Mouse (Mus musculus) brain, adult 2 months (tissue): Measurements from ENCODE around the gene Ttc30b.
"Not testable (repeated sequence)": the region's sequence is repeated elsewhere in the genome, so short reads cannot be mapped to it uniquely, and the experiment has no call there.

ENCODE experiments used
- DNase-seq: peaks from one replicate; pipeline ENCODE4 v3.0.0; 2011; ENCODE audit warnings: low read depth, low spot score

Gene Ttc30b

GRCm38 (mm10) chr2:75938117-75939063 lies at the start of gene Ttc30b:
Gene Ttc30b, minus strand, starts transcription at chr2:75938585.
- peak; percentile 94 for DNase-seq

GRCm38 (mm10) chr2:75987739-75988138 lies 49.4 kb upstream of the Ttc30b start:
- DNase-seq = no peak

- DNase-seq = peak; percentile 89
Measured at GRCm38 (mm10) chr2:75985124-75985523, 46.7 kb upstream of the Ttc30b start.

- no peak for DNase-seq
Measured at GRCm38 (mm10) chr2:75983847-75984246, 45.5 kb upstream of the Ttc30b start.

GRCm38 (mm10) chr2:75983091-75983490 lies 44.7 kb upstream of the Ttc30b start:
- no peak for DNase-seq

- no peak for DNase-seq
Measured at GRCm38 (mm10) chr2:75982626-75983025, 44.2 kb upstream of the Ttc30b start.

GRCm38 (mm10) chr2:75981440-75982081 lies 43.2 kb upstream of the Ttc30b start, which contains the start of gene Ttc30a1:
Gene Ttc30a1, minus strand, starts transcription at chr2:75981967.
- DNase-seq = peak; percentile 92

GRCm38 (mm10) chr2:75980933-75981439 lies 42.6 kb upstream of the Ttc30b start:
- DNase-seq = not testable (repeated sequence)

GRCm38 (mm10) chr2:75977752-75978368 lies 39.5 kb upstream of the Ttc30b start, which contains the start of gene Ttc30a2:
Gene Ttc30a2, minus strand, starts transcription at chr2:75978170.
- peak; percentile 25 for DNase-seq

- DNase-seq = not testable (repeated sequence)
Measured at GRCm38 (mm10) chr2:75976070-75976469, 37.7 kb upstream of the Ttc30b start.

GRCm38 (mm10) chr2:75974131-75974530 lies 35.7 kb upstream of the Ttc30b start:
- no peak for DNase-seq

- DNase-seq = peak; percentile 94
Measured at GRCm38 (mm10) chr2:75964972-75965371, 26.6 kb upstream of the Ttc30b start.

- peak; percentile 74 for DNase-seq
Measured at GRCm38 (mm10) chr2:75964512-75964911, 26.1 kb upstream of the Ttc30b start.

GRCm38 (mm10) chr2:75964051-75964450 lies 25.7 kb upstream of the Ttc30b start:
- DNase-seq = no peak

GRCm38 (mm10) chr2:75963211-75963840 lies 24.9 kb upstream of the Ttc30b start:
- DNase-seq = no peak

GRCm38 (mm10) chr2:75960366-75961330 lies 22.3 kb upstream of the Ttc30b start:
- DNase-seq = peak; percentile 80

- peak; percentile 55 for DNase-seq
Measured at GRCm38 (mm10) chr2:75959850-75960365, 21.5 kb upstream of the Ttc30b start.

GRCm38 (mm10) chr2:75959183-75959849 lies 20.9 kb upstream of the Ttc30b start:
- no peak for DNase-seq

GRCm38 (mm10) chr2:75955709-75956108 lies 17.3 kb upstream of the Ttc30b start:
- no peak for DNase-seq
